Comparison of ENCODE assay signal across 13 mouse cellular contexts in the genomic region with DNA sequence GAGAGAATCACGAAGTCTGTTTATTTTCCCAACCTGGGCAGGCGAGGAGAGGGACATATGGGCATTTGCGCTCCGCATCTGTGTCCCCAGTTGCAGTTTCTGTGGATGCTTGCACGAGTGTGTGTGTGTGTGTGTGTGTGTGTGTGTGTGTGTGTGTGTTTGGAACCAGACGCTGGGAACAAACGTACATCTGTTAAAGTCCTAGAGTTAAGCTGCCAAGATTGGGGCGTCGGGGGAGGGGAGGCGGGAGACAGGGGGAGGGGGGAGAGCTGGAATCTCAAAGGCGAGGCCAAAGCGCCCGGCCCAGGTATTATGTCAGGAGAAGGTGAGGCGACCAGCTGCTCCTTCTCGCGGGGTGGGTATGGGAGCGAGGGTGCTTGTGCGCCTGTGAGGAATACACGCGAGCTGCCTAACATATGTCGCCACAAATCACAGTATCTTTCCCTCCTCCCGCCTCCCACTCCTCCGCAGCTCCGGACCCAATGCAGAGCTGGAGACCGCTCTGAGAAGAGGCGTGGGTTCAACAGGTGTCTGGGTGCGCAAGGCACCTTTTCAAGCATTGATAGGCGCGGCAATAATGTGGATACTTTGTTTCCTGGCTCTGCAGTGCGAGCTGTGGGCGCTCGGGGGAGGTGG. TPM values are rescaled to one million over a fixed set of nuclear protein-coding genes. Genes with fewer than 3 reads are reported as not detected.
DNase-seq lines count a peak whose midpoint lies in the region; TF ChIP-seq lines count a peak whose summit lies in the region.
"Had no signal": no experiment of that assay in that cellular context is flagged by ENCODE, and none has a peak within 500 bp of the region (broad histone marks: within the 10 kb centered on the region; RNA-seq: fewer than 3 reads in every experiment).

No protein-coding gene starts in this region.

- H3K4me1 ChIP-seq in testis, adult 2 months (ENCODE audit: control insufficient read depth, insufficient read depth, low read length), result peaks cover 8% of the 10 kb centered on the region

- no peak for TF ChIP-seq POLR2A in testis, adult 2 months (IDR thresholded peaks at IDR 0.05; ENCODE audit: control insufficient read depth, low read depth, low read length)

- no peak overlapping the region for H3K27ac ChIP-seq in testis, adult 2 months (ENCODE audit: control insufficient read depth, insufficient read depth, low read depth, low read length)
- H3K27ac ChIP-seq: heart, embryonic 13.5 days had no signal

- no peaks in the 10 kb centered on the region for H3K27me3 ChIP-seq in testis, adult 2 months (ENCODE audit: control insufficient read depth, insufficient read depth, low read length)

- TF ChIP-seq CTCF in testis, adult 2 months (IDR thresholded peaks at IDR 0.05; ENCODE audit: control insufficient read depth, insufficient read depth, insufficient replicate concordance, low read depth, low read length), result no peak

- peak; percentile 58 to 67 for DNase-seq in frontal cortex, postnatal 36 days (ENCODE audit: low spot score in 2 of 2)
- no peak for DNase-seq in frontal cortex, postnatal 25 days (ENCODE audit: low spot score in 2 of 2)
- DNase-seq in testis, postnatal 10 days (ENCODE audit: low spot score), result no peak
- peak; percentile 67 to 68 for DNase-seq in left cerebral cortex, postnatal 36 days (ENCODE audit: low spot score in 2 of 2)
- no peak for DNase-seq in adrenal gland, postnatal 4 days (ENCODE audit: low spot score in 2 of 2)
- no peak for DNase-seq in heart, postnatal 4 days
- DNase-seq in thymus, postnatal 36 days, result no peak
- DNase-seq: liver, postnatal 0 days had no signal

- H3K4me3 ChIP-seq in testis, adult 2 months (ENCODE audit: control insufficient read depth, low read depth, low read length), result peak overlapping the region; percentile 22; the same call in 1 of the 2 replicates
- H3K4me3 ChIP-seq: heart, embryonic 13.5 days had no signal

- no peaks in the 10 kb centered on the region for H3K36me3 ChIP-seq in testis, adult 2 months (ENCODE audit: control insufficient read depth, insufficient read depth, low read length)
- H3K36me3 ChIP-seq: heart, embryonic 13.5 days had no signal

- intact Hi-C loops in left cerebral cortex, postnatal 36 days (cut with DNase I), result no loop called here

RNA-seq across cellular contexts. Expression of a gene that starts 4.5 kb away (rescaled TPM):
- polyA plus RNA-seq in testis, adult 2 months (2012; rRNA removed), result 0.79 and 0.87 TPM in 2 replicates
- total RNA-seq in left cerebral cortex, postnatal 36 days (2021), result not detected
- total RNA-seq in adrenal gland, postnatal 4 days (2021), result not detected
- not detected for total RNA-seq in heart, postnatal 4 days (2021)
- total RNA-seq: common myeloid progenitor, adult 5-6 weeks; layer of hippocampus, postnatal 36 days; megakaryocyte, adult 5-6 weeks had no signal
- polyA plus RNA-seq: heart, embryonic 13.5 days; liver, postnatal 0 days had no signal

RNA-seq across cellular contexts. Expression of a gene that starts 15.3 kb away (rescaled TPM):
- 5.3 and 6.1 TPM in 2 replicates for polyA plus RNA-seq in testis, adult 2 months (2012; rRNA removed)
- 10 to 100 TPM; 51.1 to 59.8 TPM for total RNA-seq in left cerebral cortex, postnatal 36 days (2021)
- total RNA-seq in adrenal gland, postnatal 4 days (2021), result 1 to 10 TPM; 5.2 to 6.0 TPM
- under 1 TPM; 0.70 to 0.86 TPM for total RNA-seq in heart, postnatal 4 days (2021)
- total RNA-seq: megakaryocyte, adult 5-6 weeks had no signal

Comparison
In these comparisons a context has a peak if more than half of its experiments do, and no peak if none do; other contexts are left out.
1. DNase-seq: peak in frontal cortex, postnatal 36 days (2 of 2) and left cerebral cortex, postnatal 36 days (2 of 2); none in frontal cortex, postnatal 25 days (0 of 2), testis, postnatal 10 days (single experiment), adrenal gland, postnatal 4 days (0 of 2), heart, postnatal 4 days (single experiment) and thymus, postnatal 36 days (0 of 2).
2. RNA of a gene that starts 15.3 kb away (total RNA-seq): 51.1 to 59.8 TPM in left cerebral cortex, postnatal 36 days; 5.2 to 6.0 TPM in adrenal gland, postnatal 4 days and 0.70 to 0.86 TPM in heart, postnatal 4 days; every median in the first group is over 4 times any median in the second.